Mouse (Mus musculus) cerebellum, adult 2 months (tissue): ENCODE results near the gene Csta1. TPM values are rescaled to one million over a fixed set of nuclear protein-coding genes. Genes with fewer than 3 reads are reported as not detected.
"Not testable (repeated sequence)": the region's sequence is repeated elsewhere in the genome, so short reads cannot be mapped to it uniquely, and the experiment has no call there.

ENCODE experiments used
- DNase-seq, 2 experiments: peaks; one replicate each; pipeline ENCODE4 v3.0.0; 2021
- H3K27ac ChIP-seq: fragments of 200-500 bp; 2 replicates; pipeline ENCODE4 v1.5.1; 2012; ENCODE audit warnings: low read length, control low read depth, inconsistent platforms; ENCODE audit not compliant: insufficient read depth
- H3K27me3 ChIP-seq: fragments of 200-500 bp; 2 replicates; pipeline ENCODE4 v1.6.1; 2012; ENCODE audit warnings: inconsistent platforms, mild to moderate bottlenecking, low read length, moderate library complexity; ENCODE audit not compliant: control insufficient read depth, insufficient read depth
- H3K4me1 ChIP-seq: fragments of 200-500 bp; 2 replicates; pipeline ENCODE4 v1.6.1; 2011; ENCODE audit warnings: low read length; ENCODE audit not compliant: control insufficient read depth, insufficient read depth
- H3K4me3 ChIP-seq: fragments of 200-500 bp; replicated peaks from 2 replicates; pipeline ENCODE3; 2011; ENCODE audit warnings: mild to moderate bottlenecking, low read depth, low read length, control low read depth; ENCODE audit not compliant: insufficient read depth
- CTCF ChIP-seq: fragments of 200-500 bp; IDR thresholded peaks from 2 replicates; pipeline ENCODE4 v1.5.1; 2011; ENCODE audit warnings: low read depth, mild to moderate bottlenecking, control low read depth, low read length, moderate library complexity, borderline replicate concordance; ENCODE audit not compliant: insufficient read depth
- POLR2A ChIP-seq: fragments of 200-500 bp; IDR thresholded peaks from 2 replicates; pipeline ENCODE4 v1.6.1; 2011; ENCODE audit warnings: low read length, control low read depth, borderline replicate concordance; ENCODE audit not compliant: insufficient read depth
- WGBS: fragments of 180-500 bp; shearing (Covaris S2); methylation state at CpG from one replicate; pipeline ENCODE4 v1.1.7; 2018; 5-methylcytosine and 5-hydroxymethylcytosine counted together
- polyA plus RNA-seq: library from polyadenylated mRNA; depleted of rRNA; stranded (reverse); fragments of >200 nt; gene quantifications from 2 replicates; pipeline ENCODE4 v1.2.3, GENCODE M21; 2012; rRNA removed

Gene Csta1
- not detected in 2 replicates for polyA plus RNA-seq

DNA sequence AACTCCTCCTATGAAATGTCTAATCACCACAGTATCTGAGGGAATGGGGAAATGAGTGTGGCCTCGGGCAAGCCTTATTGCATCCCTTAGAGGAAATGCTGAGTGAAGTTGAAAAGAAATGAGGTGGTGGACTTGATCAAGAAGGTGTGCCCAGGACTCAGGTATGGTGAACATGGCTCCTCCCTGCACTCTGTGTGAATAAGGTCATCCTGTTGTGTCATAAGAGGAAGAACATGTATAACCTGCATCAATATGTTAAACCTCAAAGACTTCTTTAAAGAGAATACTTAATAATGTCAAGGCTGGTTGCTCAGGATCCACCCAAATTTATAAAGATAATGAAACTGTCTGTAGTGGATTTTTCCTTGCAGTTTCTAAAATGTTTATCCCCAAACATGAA, at the start of gene Csta1:
Gene Csta1 (minus strand): TSS at position 101 of the 400 bp plus-strand sequence.
- TF ChIP-seq POLR2A = no peak
- no peak for DNase-seq
- H3K4me3 ChIP-seq = no peak within 1 kb of the TSS
- WGBS = 73% methylated on average over 1 of the region's 1 CpGs
- no peaks in the 10 kb centered on the region for H3K27me3 ChIP-seq
- no peak within 1 kb of the TSS for H3K27ac ChIP-seq
- H3K4me1 ChIP-seq = no peaks in the 10 kb centered on the region

GRCm38 (mm10) chr16:36179910-36180309, 48.9 kb upstream of the Csta1 start:
- TF ChIP-seq CTCF (no peak), POLR2A (no peak)
- 79% methylated on average over 2 of the region's 2 CpGs for WGBS
- no peaks in the 10 kb centered on the region for H3K4me1 ChIP-seq

DNA sequence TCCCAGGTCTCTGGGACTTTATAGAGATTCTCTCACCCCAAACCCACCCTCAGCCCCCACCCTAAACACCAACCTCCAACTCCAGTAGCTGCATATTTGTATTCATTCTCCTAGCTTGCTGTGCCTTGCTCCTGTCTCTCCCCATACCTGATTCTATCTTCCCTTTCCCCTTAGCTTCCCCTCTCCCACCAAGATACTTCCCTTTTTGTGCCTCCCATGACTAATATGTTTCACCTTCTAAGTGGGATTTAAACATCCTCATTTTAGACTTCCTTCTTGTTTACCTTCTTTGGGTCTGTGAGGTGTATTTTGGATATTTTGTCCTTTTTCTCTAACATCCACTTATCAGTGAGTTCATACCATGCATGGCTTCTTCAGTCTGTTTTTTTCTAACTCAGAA, 45.1 kb upstream of the Csta1 start:
- H3K4me3 ChIP-seq = no peak overlapping the region
- no peaks in the 10 kb centered on the region for H3K27me3 ChIP-seq
- H3K4me1 ChIP-seq = no peaks in the 10 kb centered on the region
- DNase-seq = no peak
- no peak for TF ChIP-seq POLR2A
- no peak for TF ChIP-seq CTCF
- H3K27ac ChIP-seq = no peak overlapping the region

More at GRCm38 (mm10) chr16:36179910-36180309, 48.9 kb upstream of the Csta1 start:
- DNase-seq = no peak
- Histone ChIP-seq H3K27ac (no peak overlapping the region), H3K4me3 (no peak overlapping the region), H3K27me3 (no peaks in the 10 kb centered on the region)

DNA sequence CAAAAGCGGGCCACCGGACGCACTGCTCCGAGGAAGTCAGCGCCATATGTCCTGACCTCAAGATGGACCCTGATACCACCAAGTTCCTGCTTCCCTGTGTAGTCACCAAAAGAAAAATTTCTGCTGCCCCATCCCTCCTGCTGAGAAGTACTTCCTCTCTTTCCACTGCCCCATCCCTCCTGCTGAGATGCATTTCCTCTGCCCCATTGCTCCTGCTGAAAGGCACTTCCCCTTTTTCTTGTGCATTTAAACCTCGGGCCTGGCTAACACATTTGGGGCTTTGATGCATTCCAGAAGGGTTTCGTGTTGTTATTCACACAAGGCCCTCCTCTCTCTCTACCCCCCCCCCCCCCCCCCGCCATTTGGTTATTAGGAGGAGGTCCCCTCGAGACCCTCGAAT, 36.8 kb upstream of the Csta1 start:
- not testable (repeated sequence) for H3K4me1 ChIP-seq, H3K4me3 ChIP-seq, H3K27me3 ChIP-seq, H3K27ac ChIP-seq, DNase-seq
- 76% methylated on average over 10 of the region's 10 CpGs for WGBS

- H3K4me3 ChIP-seq = no peak within 1 kb of the TSS
- no peak within 1 kb of the TSS for H3K27ac ChIP-seq
- no peak for DNase-seq
- H3K27me3 ChIP-seq = no peaks in the 10 kb centered on the region
- H3K4me1 ChIP-seq = no peaks in the 10 kb centered on the region
- TF ChIP-seq CTCF (no peak), POLR2A (no peak)
These were observed 25.4 kb upstream of the Csta1 start, which contains the start of gene Stfa2l1 for GRCm38 (mm10) chr16:36156402-36156975. Stfa2l1 (plus strand) TSS chr16:36156811.

DNA sequence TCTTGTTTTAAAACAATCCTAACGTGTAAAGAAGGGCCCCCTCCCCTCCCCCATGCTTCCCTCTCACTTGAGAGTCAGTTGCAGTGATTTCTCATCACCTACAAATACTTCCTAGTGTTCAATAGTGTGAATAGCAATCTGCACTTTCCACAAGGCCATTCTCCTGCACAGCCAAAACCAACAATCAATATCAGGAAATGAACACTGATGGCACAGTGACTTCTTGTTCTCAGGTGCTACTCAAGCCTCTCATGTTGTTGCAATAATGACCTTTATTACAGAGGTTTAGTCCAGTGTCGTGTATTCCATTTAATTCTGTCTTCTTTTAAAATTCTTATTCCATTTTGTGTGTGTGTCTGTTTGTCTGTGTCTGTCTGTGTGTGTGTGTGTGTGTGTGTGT, 7.2 kb upstream of the Csta1 start:
- DNase-seq = no peak
- H3K27me3 ChIP-seq = no peaks in the 10 kb centered on the region
- TF ChIP-seq CTCF (no peak), POLR2A (no peak)
- no peak overlapping the region for H3K4me3 ChIP-seq
- no peak overlapping the region for H3K27ac ChIP-seq
- no peaks in the 10 kb centered on the region for H3K4me1 ChIP-seq
- 67% methylated on average over 2 of the region's 2 CpGs for WGBS

- H3K4me1 ChIP-seq = no peaks in the 10 kb centered on the region
- TF ChIP-seq POLR2A = no peak
- no peak for DNase-seq
- H3K4me3 ChIP-seq = no peak overlapping the region
- no peak overlapping the region for H3K27ac ChIP-seq
- H3K27me3 ChIP-seq = no peaks in the 10 kb centered on the region
- WGBS = 92% methylated on average over 7 of the region's 7 CpGs
These were observed 2.9 kb downstream of the Csta1 start for GRCm38 (mm10) chr16:36128092-36128491.

DNA sequence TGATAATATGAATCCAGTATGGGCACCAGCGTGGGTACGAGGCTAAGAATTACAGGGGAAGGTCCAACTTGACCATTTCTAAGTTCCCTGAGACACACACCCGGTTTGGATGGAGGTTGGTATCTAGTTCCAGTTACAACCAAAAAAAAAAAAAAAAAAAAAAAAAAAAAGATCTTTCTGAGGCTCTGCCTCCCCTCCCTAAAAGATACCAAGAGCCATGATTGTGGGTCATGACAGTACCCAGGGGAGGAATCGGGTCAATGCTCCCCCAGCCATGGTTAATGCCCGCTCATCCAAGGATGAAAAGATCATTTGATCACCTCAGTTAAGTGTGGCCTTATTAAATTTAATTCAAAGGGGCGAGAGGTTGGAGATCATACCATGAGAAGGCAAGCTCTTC, 15.3 kb downstream of the Csta1 start:
- H3K4me3 ChIP-seq, DNase-seq, H3K27me3 ChIP-seq, H3K27ac ChIP-seq, H3K4me1 ChIP-seq: not testable (repeated sequence)
- 95% methylated on average over 6 of the region's 6 CpGs for WGBS

DNA sequence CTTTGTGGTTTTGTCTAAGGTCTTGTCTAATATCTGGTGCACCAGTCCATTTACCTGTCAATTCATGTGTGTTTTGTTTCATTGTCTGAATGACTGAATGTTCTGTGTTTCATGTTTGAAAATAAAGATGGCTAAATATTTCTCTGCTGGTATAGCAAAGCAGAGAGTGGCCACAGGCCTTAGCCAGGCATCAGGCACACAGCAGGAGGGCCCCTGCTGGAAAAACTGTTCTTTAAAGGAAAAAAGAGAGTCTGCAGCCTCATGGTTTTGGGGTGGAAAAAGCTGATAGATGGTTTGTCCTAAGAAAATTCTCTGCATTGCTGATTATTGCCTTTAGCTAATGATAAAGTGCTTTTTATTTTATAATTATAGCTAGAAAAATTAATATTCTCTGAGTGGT, 19.6 kb downstream of the Csta1 start:
- not testable (repeated sequence) for H3K27ac ChIP-seq, H3K4me3 ChIP-seq, H3K27me3 ChIP-seq, H3K4me1 ChIP-seq
- DNase-seq = peak; percentile 24 to 48
